In genomic region chr19:18596876-18597275, GRCm38 (mm10) we compare ENCODE assay signal across 25 mouse cellular contexts. TPM values are rescaled to one million over a fixed set of nuclear protein-coding genes. Genes with fewer than 3 reads are reported as not detected.
DNase-seq lines count a peak whose midpoint lies in the region; ATAC-seq and TF ChIP-seq lines count a peak whose summit lies in the region.
"Had no signal": no experiment of that assay in that cellular context is flagged by ENCODE, and none has a peak within 500 bp of the region (broad histone marks: within the 10 kb centered on the region; RNA-seq: fewer than 3 reads in every experiment).

No protein-coding gene starts in this region.

- no peak overlapping the region for H3K4me3 ChIP-seq in heart, embryonic 12.5 days
- no peak overlapping the region for H3K4me3 ChIP-seq in midbrain, postnatal 0 days (ENCODE audit: low read depth, low read length)
- no peak overlapping the region for H3K4me3 ChIP-seq in midbrain, embryonic 16.5 days (ENCODE audit: low read depth, low read length)
- H3K4me3 ChIP-seq: embryonic facial prominence, embryonic 13.5 days; embryonic facial prominence, embryonic 15.5 days; erythroblast, embryonic 14.5 days; forebrain, embryonic 10.5 days; forebrain, embryonic 12.5 days had no signal

- WGBS in heart, embryonic 12.5 days, result 81% methylated on average over 5 of the region's 5 CpGs
- 93% methylated on average over 5 of the region's 5 CpGs for WGBS in midbrain, postnatal 0 days
- WGBS in midbrain, embryonic 16.5 days, result 89% methylated on average over 5 of the region's 5 CpGs

- intact Hi-C loops in left cerebral cortex, postnatal 4 days (cut with DNase I), result no loop called here
- intact Hi-C loops in left cerebral cortex, postnatal 14 days (cut with DNase I), result no loop called here

- H3K27ac ChIP-seq in heart, embryonic 12.5 days (ENCODE audit: poor library complexity, severe bottlenecking), result no peak overlapping the region
- no peak overlapping the region for H3K27ac ChIP-seq in midbrain, postnatal 0 days (ENCODE audit: low read depth, low read length)
- no peak overlapping the region for H3K27ac ChIP-seq in midbrain, embryonic 16.5 days (ENCODE audit: low read length)
- H3K27ac ChIP-seq: embryonic facial prominence, embryonic 13.5 days; embryonic facial prominence, embryonic 15.5 days; forebrain, embryonic 10.5 days; forebrain, embryonic 12.5 days had no signal

- peaks cover 9% of the 10 kb centered on the region for H3K4me1 ChIP-seq in heart, embryonic 12.5 days (replicated peaks)
- no peaks in the 10 kb centered on the region for H3K4me1 ChIP-seq in midbrain, postnatal 0 days (ENCODE audit: insufficient read depth, low read length)
- peaks cover 3% of the 10 kb centered on the region; the same call in 1 of the 2 replicates for H3K4me1 ChIP-seq in midbrain, embryonic 16.5 days (ENCODE audit: control insufficient read depth, insufficient read depth, low read length)
- H3K4me1 ChIP-seq: embryonic facial prominence, embryonic 13.5 days; embryonic facial prominence, embryonic 15.5 days had no signal

- no peaks in the 10 kb centered on the region for H3K27me3 ChIP-seq in heart, embryonic 12.5 days (replicated peaks)
- H3K27me3 ChIP-seq in midbrain, postnatal 0 days (ENCODE audit: insufficient read depth, low read length), result no peaks in the 10 kb centered on the region
- no peaks in the 10 kb centered on the region for H3K27me3 ChIP-seq in midbrain, embryonic 16.5 days (ENCODE audit: control insufficient read depth, insufficient read depth, low read depth, low read length)
- H3K27me3 ChIP-seq: embryonic facial prominence, embryonic 13.5 days; embryonic facial prominence, embryonic 15.5 days; forebrain, embryonic 12.5 days had no signal

- no peak overlapping the region for H3K9ac ChIP-seq in heart, embryonic 12.5 days
- no peak overlapping the region for H3K9ac ChIP-seq in midbrain, postnatal 0 days (replicated peaks; ENCODE audit: low read length, poor library complexity, severe bottlenecking)
- H3K9ac ChIP-seq in midbrain, embryonic 16.5 days (ENCODE audit: low read depth, low read length), result no peak overlapping the region
- H3K9ac ChIP-seq: embryonic facial prominence, embryonic 13.5 days; embryonic facial prominence, embryonic 15.5 days; forebrain, embryonic 12.5 days; forebrain, postnatal 0 days had no signal

- peak; percentile 57 to 65 for DNase-seq in cerebellum, postnatal 10 days
- DNase-seq in cerebellum, adult 11 months, result no peak
- DNase-seq in heart, adult 11 months, result peak; percentile 64
- DNase-seq in left cerebral cortex, postnatal 4 days, result peak; percentile 39
- no peak for DNase-seq in left cerebral cortex, postnatal 14 days (ENCODE audit: low spot score in 2 of 2)
- DNase-seq in midbrain, postnatal 0 days (ENCODE audit: low spot score), result peak; percentile 30
- DNase-seq: adrenal gland, adult 2 months; adrenal gland, postnatal 10 days; adrenal gland, postnatal 25 days; B cell, adult 2 months; cerebellum, adult 11-12 months; cerebellum, adult 8-10 months; cerebellum, adult 9-11 months; cerebellum, postnatal 36 days; embryo, embryonic 11 days; forebrain, postnatal 0 days had no signal

- H3K4me2 ChIP-seq in heart, embryonic 12.5 days, result no peak overlapping the region
- H3K4me2 ChIP-seq in midbrain, postnatal 0 days (ENCODE audit: low read depth, low read length, poor library complexity, severe bottlenecking), result no peak overlapping the region
- no peak overlapping the region for H3K4me2 ChIP-seq in midbrain, embryonic 16.5 days (ENCODE audit: low read length)
- H3K4me2 ChIP-seq: embryonic facial prominence, embryonic 13.5 days; embryonic facial prominence, embryonic 15.5 days; forebrain, embryonic 12.5 days had no signal

- no peak for TF ChIP-seq CTCF in midbrain, postnatal 0 days (IDR thresholded peaks at IDR 0.05)

- ATAC-seq in heart, embryonic 12.5 days (ENCODE audit: insufficient number of reproducible peaks, low FRiP score), result no peak
- ATAC-seq in midbrain, postnatal 0 days (ENCODE audit: low FRiP score), result no peak
- no peak for ATAC-seq in midbrain, embryonic 16.5 days
- ATAC-seq: CD4-positive, CD25-positive, alpha-beta regulatory T cell, adult 4 months; forebrain, embryonic 14.5 days; forebrain, postnatal 0 days had no signal

- no peaks in the 10 kb centered on the region for H3K9me3 ChIP-seq in heart, embryonic 12.5 days (replicated peaks)
- no peaks in the 10 kb centered on the region for H3K9me3 ChIP-seq in midbrain, postnatal 0 days (ENCODE audit: low read length)
- H3K9me3 ChIP-seq in midbrain, embryonic 16.5 days (replicated peaks; ENCODE audit: control insufficient read depth, low read length, poor library complexity, severe bottlenecking), result no peaks in the 10 kb centered on the region
- H3K9me3 ChIP-seq: embryonic facial prominence, embryonic 13.5 days; embryonic facial prominence, embryonic 15.5 days; forebrain, embryonic 10.5 days; forebrain, embryonic 12.5 days had no signal

- H3K36me3 ChIP-seq in heart, embryonic 12.5 days, result 0 out of 2 replicates have a peak, but pooled peaks cover 4% of the 10 kb centered on the region
- H3K36me3 ChIP-seq in midbrain, postnatal 0 days (ENCODE audit: insufficient read depth, low read length), result no peaks in the 10 kb centered on the region
- H3K36me3 ChIP-seq in midbrain, embryonic 16.5 days (ENCODE audit: control insufficient read depth, insufficient read depth, low read length), result no peaks in the 10 kb centered on the region
- H3K36me3 ChIP-seq: embryonic facial prominence, embryonic 13.5 days; embryonic facial prominence, embryonic 15.5 days; forebrain, embryonic 10.5 days; forebrain, embryonic 12.5 days had no signal

RNA-seq across cellular contexts. Expression of gene Ostf1, which starts 34.7 kb away (rescaled TPM):
- 59.5 and 60.4 TPM in 2 replicates for polyA plus RNA-seq in heart, embryonic 12.5 days (2016; fragmentation: Nextera tagmentation; extraction: Ambion mirVana)
- 10 to 100 TPM; 19.3 to 21.1 TPM for total RNA-seq in left cerebral cortex, postnatal 4 days (2021)
- 10 to 100 TPM; 18.6 to 22.8 TPM for total RNA-seq in left cerebral cortex, postnatal 14 days (2021)
- total RNA-seq in midbrain, postnatal 0 days (2014; rRNA removed), result 17.7 and 22.7 TPM in 2 replicates
- 32.8 and 37.6 TPM in 2 replicates for polyA plus RNA-seq in midbrain, postnatal 0 days (2015; fragmentation: Nextera tagmentation; extraction: Ambion mirVana)
- polyA plus RNA-seq in midbrain, embryonic 16.5 days (2015; fragmentation: Nextera tagmentation; extraction: Ambion mirVana), result 32.1 and 32.2 TPM in 2 replicates

RNA-seq across cellular contexts. Expression of gene Nmrk1, which starts 34.9 kb away (rescaled TPM):
- polyA plus RNA-seq in heart, embryonic 12.5 days (2016; fragmentation: Nextera tagmentation; extraction: Ambion mirVana), result 5.7 and 6.3 TPM in 2 replicates
- total RNA-seq in left cerebral cortex, postnatal 4 days (2021), result 1 to 10 TPM; 3.2 to 5.1 TPM
- 1 to 10 TPM; 3.8 to 5.3 TPM for total RNA-seq in left cerebral cortex, postnatal 14 days (2021)
- 3.4 and 3.9 TPM in 2 replicates for total RNA-seq in midbrain, postnatal 0 days (2014; rRNA removed)
- 3.9 and 4.3 TPM in 2 replicates for polyA plus RNA-seq in midbrain, postnatal 0 days (2015; fragmentation: Nextera tagmentation; extraction: Ambion mirVana)
- polyA plus RNA-seq in midbrain, embryonic 16.5 days (2015; fragmentation: Nextera tagmentation; extraction: Ambion mirVana), result 6.2 and 6.7 TPM in 2 replicates
- polyA plus RNA-seq: erythroblast, embryonic 14.5 days had no signal

Comparison
In these comparisons a context has a peak if more than half of its experiments do, and no peak if none do; other contexts are left out.
1. DNase-seq: peak in cerebellum, postnatal 10 days (2 of 2), heart, adult 11 months (single experiment), left cerebral cortex, postnatal 4 days (single experiment) and midbrain, postnatal 0 days (single experiment); none in cerebellum, adult 11 months (single experiment) and left cerebral cortex, postnatal 14 days (0 of 2).